Mouse (Mus musculus) limb, embryonic 11.5 days (tissue): Measurements from ENCODE around the gene Fgfr2. TPM values are rescaled to one million over a fixed set of nuclear protein-coding genes. Genes with fewer than 3 reads are reported as not detected.

Source experiments
- ATAC-seq: fragments of 200-750 bp; cut with Nextera tagmentation; 2 replicates; pipeline ENCODE4 v1.8.0; 2017; ENCODE audit warnings: low read depth; ENCODE audit not compliant: insufficient number of reproducible peaks, low FRiP score, low TSS enrichment
- DNase-seq: peaks from one replicate; pipeline ENCODE4 v3.0.0-alpha.2; 2015; ENCODE audit warnings: low spot score
- H3K27ac ChIP-seq: fragments of 300-500 bp; sonication (generic); replicated peaks from 2 replicates; pipeline ENCODE4 v1.5.1; 2014; ENCODE audit warnings: low read depth, mild to moderate bottlenecking, low read length
- H3K27me3 ChIP-seq: fragments of 300-500 bp; sonication (generic); 2 replicates; pipeline ENCODE4 v1.6.1; 2014; ENCODE audit warnings: mild to moderate bottlenecking, low read length, mixed read lengths; ENCODE audit not compliant: control insufficient read depth, insufficient read depth
- H3K36me3 ChIP-seq: fragments of 300-500 bp; sonication (generic); 2 replicates; pipeline ENCODE4 v1.6.1; 2014; ENCODE audit warnings: mild to moderate bottlenecking, low read length, moderate library complexity, mixed read lengths; ENCODE audit not compliant: control insufficient read depth, insufficient read depth
- H3K4me1 ChIP-seq: fragments of 300-500 bp; sonication (generic); 2 replicates; pipeline ENCODE4 v1.6.1; 2014; ENCODE audit warnings: low read length, mixed read lengths; ENCODE audit not compliant: control insufficient read depth, insufficient read depth
- H3K4me2 ChIP-seq: fragments of 300-500 bp; sonication (generic); 2 replicates; pipeline ENCODE4 v1.6.1; 2014; ENCODE audit warnings: low read depth, mild to moderate bottlenecking, moderate library complexity; ENCODE audit not compliant: severe bottlenecking
- H3K4me3 ChIP-seq: fragments of 300-500 bp; sonication (generic); 2 replicates; pipeline ENCODE4 v1.5.1; 2014; ENCODE audit warnings: low read depth, low read length
- H3K9ac ChIP-seq: fragments of 300-500 bp; sonication (generic); 2 replicates; pipeline ENCODE4 v1.6.1; 2014; ENCODE audit warnings: mild to moderate bottlenecking, low read length
- H3K9me3 ChIP-seq: fragments of 300-500 bp; sonication (generic); 2 replicates; pipeline ENCODE4 v1.6.1; 2016; ENCODE audit warnings: low read length; ENCODE audit not compliant: control insufficient read depth
- WGBS: fragments of 180-500 bp; shearing (Covaris S2); extraction: QIAGEN DNeasy Blood & Tissue Kit; methylation state at CpG from one replicate; pipeline ENCODE4 v1.1.7; 2014; 5-methylcytosine and 5-hydroxymethylcytosine counted together
- polyA plus RNA-seq: library from polyadenylated mRNA; unstranded; fragments of >200 nt; fragmentation: Nextera tagmentation; extraction: Ambion mirVana; gene quantifications from 2 replicates; pipeline ENCODE4 v1.2.1, GENCODE M21; 2014

Fgfr2 gene
- polyA plus RNA-seq, 1 experiment from 2014 or later: 60.1 TPM

GRCm38 (mm10) chr7:131362615-131363300 lies 1760.4 kb downstream of the Fgfr2 start, which contains the start of gene 2310057M21Rik:
Gene 2310057M21Rik (minus strand): TSS chr7:131362759.
- WGBS: under 1% methylated on average over 55 of the region's 55 CpGs
- Histone ChIP-seq H3K27ac (peak within 1 kb of the TSS; percentile 71), H3K27me3 (no peaks in the 10 kb centered on the region), H3K9me3 (no peaks in the 10 kb centered on the region), H3K36me3 (peaks cover 2% of the 10 kb centered on the region), H3K4me3 (peak within 1 kb of the TSS; percentile 55), H3K4me2 (peak within 1 kb of the TSS; percentile 73), H3K4me1 (no peaks in the 10 kb centered on the region), H3K9ac (peak within 1 kb of the TSS; percentile 90)
- ATAC-seq (peak; percentile 96), DNase-seq (peak; percentile 97)

GRCm38 (mm10) chr7:131362269-131362614 lies 1760.9 kb downstream of the Fgfr2 start:
- DNase-seq (no peak), ATAC-seq (peak; percentile 73; the same call in 1 of the 2 replicates)
- WGBS: 0% methylated on average over 34 of the region's 35 CpGs
- Histone ChIP-seq H3K27ac (peak overlapping the region; percentile 71; the same call in 1 of the 2 replicates), H3K9me3 (no peaks in the 10 kb centered on the region), H3K4me3 (peak overlapping the region; percentile 55), H3K36me3 (peaks cover 2% of the 10 kb centered on the region), H3K9ac (peak overlapping the region; percentile 90), H3K4me1 (no peaks in the 10 kb centered on the region), H3K4me2 (peak overlapping the region; percentile 73), H3K27me3 (no peaks in the 10 kb centered on the region)

GRCm38 (mm10) chr7:131356105-131356504 lies 1767.0 kb downstream of the Fgfr2 start:
- Histone ChIP-seq H3K4me2 (no peak overlapping the region), H3K9me3 (no peaks in the 10 kb centered on the region), H3K27ac (no peak overlapping the region), H3K4me1 (no peaks in the 10 kb centered on the region), H3K4me3 (no peak overlapping the region), H3K9ac (no peak overlapping the region), H3K36me3 (peaks cover 4% of the 10 kb centered on the region), H3K27me3 (no peaks in the 10 kb centered on the region)
- DNase-seq (no peak), ATAC-seq (no peak)
- WGBS: 97% methylated on average over 13 of the region's 13 CpGs

- H3K9me3 ChIP-seq: no peaks in the 10 kb centered on the region
- DNase-seq: no peak
- no peak overlapping the region for H3K9ac ChIP-seq
- H3K4me1 ChIP-seq: no peaks in the 10 kb centered on the region
- no peak overlapping the region for H3K4me3 ChIP-seq
- peaks cover 8% of the 10 kb centered on the region for H3K36me3 ChIP-seq
- no peak overlapping the region for H3K27ac ChIP-seq
- no peak overlapping the region for H3K4me2 ChIP-seq
- no peaks in the 10 kb centered on the region for H3K27me3 ChIP-seq
- WGBS: 90% methylated on average over 7 of the region's 7 CpGs
- ATAC-seq: no peak
These were observed 1777.2 kb downstream of the Fgfr2 start for GRCm38 (mm10) chr7:131345856-131346541.

- ATAC-seq: no peak
- WGBS: 70% methylated on average over 8 of the region's 8 CpGs
- Histone ChIP-seq H3K9ac (no peak overlapping the region), H3K4me3 (no peak overlapping the region), H3K4me2 (no peak overlapping the region), H3K4me1 (no peaks in the 10 kb centered on the region), H3K27me3 (no peaks in the 10 kb centered on the region), H3K9me3 (no peaks in the 10 kb centered on the region), H3K27ac (no peak overlapping the region), H3K36me3 (no peaks in the 10 kb centered on the region)
- no peak for DNase-seq
These were observed 1785.6 kb downstream of the Fgfr2 start for GRCm38 (mm10) chr7:131337502-131338068.

- Histone ChIP-seq H3K4me1 (no peaks in the 10 kb centered on the region), H3K9ac (no peak within 1 kb of the TSS), H3K4me3 (no peak within 1 kb of the TSS), H3K27ac (no peak within 1 kb of the TSS), H3K36me3 (no peaks in the 10 kb centered on the region), H3K27me3 (no peaks in the 10 kb centered on the region), H3K9me3 (no peaks in the 10 kb centered on the region), H3K4me2 (no peak within 1 kb of the TSS)
- DNase-seq: no peak
- ATAC-seq: no peak
- 57% methylated on average over 1 of the region's 1 CpGs for WGBS
These were observed 1789.6 kb downstream of the Fgfr2 start, which contains the start of gene Fam24a for GRCm38 (mm10) chr7:131333564-131333963. Gene Fam24a (plus strand): TSS chr7:131333864.

GRCm38 (mm10) chr7:131331688-131332087 lies 1791.5 kb downstream of the Fgfr2 start:
- no peaks in the 10 kb centered on the region for H3K4me1 ChIP-seq
- no peak overlapping the region for H3K9ac ChIP-seq
- no peak for DNase-seq
- 79% methylated on average over 2 of the region's 2 CpGs for WGBS
- no peak overlapping the region for H3K27ac ChIP-seq
- no peaks in the 10 kb centered on the region for H3K36me3 ChIP-seq
- no peaks in the 10 kb centered on the region for H3K27me3 ChIP-seq
- H3K4me3 ChIP-seq: no peak overlapping the region
- no peak overlapping the region for H3K4me2 ChIP-seq
- no peaks in the 10 kb centered on the region for H3K9me3 ChIP-seq
- no peak for ATAC-seq

- Histone ChIP-seq H3K27me3 (no peaks in the 10 kb centered on the region), H3K27ac (no peak within 1 kb of the TSS), H3K4me2 (no peak within 1 kb of the TSS), H3K9me3 (no peaks in the 10 kb centered on the region), H3K9ac (no peak within 1 kb of the TSS), H3K4me3 (no peak within 1 kb of the TSS), H3K4me1 (no peaks in the 10 kb centered on the region), H3K36me3 (no peaks in the 10 kb centered on the region)
- ATAC-seq (no peak), DNase-seq (no peak)
- 89% methylated on average over 5 of the region's 5 CpGs for WGBS
These were observed 1793.7 kb downstream of the Fgfr2 start, which contains the start of gene Fam24b for GRCm38 (mm10) chr7:131329416-131329815. Gene Fam24b (minus strand): TSS chr7:131329516.
